Mouse (Mus musculus): Measurements from ENCODE around the gene Uggt1. TPM values are rescaled to one million over a fixed set of nuclear protein-coding genes. Genes with fewer than 3 reads are reported as not detected.

The Uggt1 gene
- polyA plus RNA-seq, 1 experiment from 2014 or later = 54.0 TPM

- no peaks in the 10 kb centered on the region for H3K27me3 ChIP-seq (ENCODE audit: insufficient read depth, poor library complexity, severe bottlenecking)
- no peak overlapping the region for H3K27ac ChIP-seq
- no peak for DNase-seq (ENCODE audit: low spot score)
- H3K4me1 ChIP-seq (replicated peaks) = no peaks in the 10 kb centered on the region
- H3K4me3 ChIP-seq = no peak overlapping the region
- H3K9me3 ChIP-seq = no peaks in the 10 kb centered on the region
- H3K36me3 ChIP-seq = peaks cover 82% of the 10 kb centered on the region
- 94% methylated on average over 4 of the region's 4 CpGs for WGBS
These were observed 30.2 kb downstream of the Uggt1 start for GRCm38 (mm10) chr1:36214324-36214723.

DNA sequence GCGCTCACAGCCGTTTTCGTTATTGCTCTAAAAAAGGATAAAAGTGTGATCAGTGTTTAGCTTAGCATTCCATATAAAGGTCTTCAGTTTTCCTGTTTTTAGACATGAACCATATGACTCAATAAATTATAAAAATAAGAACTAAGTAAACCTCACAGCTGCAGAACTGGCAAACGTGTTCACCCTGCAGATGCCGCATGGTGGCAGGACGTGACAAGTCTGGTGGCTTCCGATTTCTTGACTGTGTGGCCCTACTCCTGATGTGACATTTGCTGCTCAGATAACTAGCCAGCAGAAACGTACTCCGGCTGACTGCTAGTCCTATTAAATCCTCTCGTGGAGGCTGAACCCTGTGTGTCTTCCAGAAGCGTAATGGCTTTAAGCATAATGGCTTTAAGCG lies 42.8 kb downstream of the Uggt1 start:
- H3K4me1 ChIP-seq (replicated peaks) = no peaks in the 10 kb centered on the region
- H3K27ac ChIP-seq = no peak overlapping the region
- no peak overlapping the region for H3K4me3 ChIP-seq
- H3K36me3 ChIP-seq = peaks cover 66% of the 10 kb centered on the region
- 96% methylated on average over 12 of the region's 12 CpGs for WGBS
- DNase-seq (ENCODE audit: low spot score) = no peak
- H3K9me3 ChIP-seq = no peaks in the 10 kb centered on the region
- no peaks in the 10 kb centered on the region for H3K27me3 ChIP-seq (ENCODE audit: insufficient read depth, poor library complexity, severe bottlenecking)

GRCm38 (mm10) chr1:36194482-36194881 lies 50.0 kb downstream of the Uggt1 start:
- DNase-seq (ENCODE audit: low spot score) = no peak
- Histone ChIP-seq H3K27ac (no peak overlapping the region), H3K9me3 (no peaks in the 10 kb centered on the region), H3K36me3 (peaks cover 99% of the 10 kb centered on the region), H3K27me3 (ENCODE audit: insufficient read depth, poor library complexity, severe bottlenecking) (no peaks in the 10 kb centered on the region), H3K4me3 (no peak overlapping the region), H3K4me1 (replicated peaks) (no peaks in the 10 kb centered on the region)
- 97% methylated on average over 3 of the region's 3 CpGs for WGBS

DNA sequence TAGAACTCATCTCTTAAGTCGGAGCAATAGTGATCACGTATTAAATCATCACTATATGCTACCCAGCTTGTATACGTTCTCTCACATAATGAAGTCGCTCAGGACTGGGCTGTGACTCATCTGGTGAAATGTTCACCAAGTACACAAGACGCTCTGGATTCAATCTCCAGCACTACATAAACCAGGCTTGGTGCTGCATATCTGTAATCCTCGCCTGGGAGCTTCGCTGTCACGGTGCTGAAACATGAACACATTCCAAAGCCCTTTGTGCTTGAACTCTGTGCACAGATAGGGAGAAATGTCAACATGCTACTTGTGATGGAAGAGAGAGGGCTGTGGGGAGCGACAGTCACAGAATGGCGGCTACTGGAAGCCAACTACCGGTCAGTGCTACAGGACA lies 52.6 kb downstream of the Uggt1 start:
- peaks cover 99% of the 10 kb centered on the region for H3K36me3 ChIP-seq
- WGBS = 95% methylated on average over 11 of the region's 11 CpGs
- no peak overlapping the region for H3K27ac ChIP-seq
- no peak overlapping the region for H3K4me3 ChIP-seq
- DNase-seq (ENCODE audit: low spot score) = no peak
- H3K27me3 ChIP-seq (ENCODE audit: insufficient read depth, poor library complexity, severe bottlenecking) = no peaks in the 10 kb centered on the region
- no peaks in the 10 kb centered on the region for H3K9me3 ChIP-seq
- no peaks in the 10 kb centered on the region for H3K4me1 ChIP-seq (replicated peaks)

DNA sequence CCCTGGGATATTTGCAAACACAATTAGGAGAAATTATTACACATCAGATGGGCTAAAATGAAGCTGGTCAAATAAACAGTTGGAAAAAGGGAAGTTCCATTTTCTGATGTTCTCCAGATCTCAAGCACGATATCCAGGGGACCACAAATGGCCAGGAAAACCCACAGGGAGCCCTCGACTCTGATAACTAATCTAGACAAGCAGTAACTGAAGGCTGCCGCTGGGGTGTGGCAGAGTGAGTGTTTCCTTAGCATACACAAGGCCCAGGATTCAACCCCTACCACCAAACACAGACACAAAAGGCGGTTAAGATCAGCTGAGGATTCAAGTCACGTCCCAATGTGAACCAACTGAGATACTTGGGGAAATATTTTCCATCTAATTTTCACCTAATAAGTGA lies 64.5 kb downstream of the Uggt1 start:
- Histone ChIP-seq H3K36me3 (peaks cover 97% of the 10 kb centered on the region), H3K4me1 (replicated peaks) (no peaks in the 10 kb centered on the region), H3K9me3 (no peaks in the 10 kb centered on the region), H3K4me3 (no peak overlapping the region), H3K27ac (no peak overlapping the region), H3K27me3 (ENCODE audit: insufficient read depth, poor library complexity, severe bottlenecking) (no peaks in the 10 kb centered on the region)
- WGBS = 87% methylated on average over 5 of the region's 5 CpGs
- DNase-seq (ENCODE audit: low spot score) = no peak

DNA sequence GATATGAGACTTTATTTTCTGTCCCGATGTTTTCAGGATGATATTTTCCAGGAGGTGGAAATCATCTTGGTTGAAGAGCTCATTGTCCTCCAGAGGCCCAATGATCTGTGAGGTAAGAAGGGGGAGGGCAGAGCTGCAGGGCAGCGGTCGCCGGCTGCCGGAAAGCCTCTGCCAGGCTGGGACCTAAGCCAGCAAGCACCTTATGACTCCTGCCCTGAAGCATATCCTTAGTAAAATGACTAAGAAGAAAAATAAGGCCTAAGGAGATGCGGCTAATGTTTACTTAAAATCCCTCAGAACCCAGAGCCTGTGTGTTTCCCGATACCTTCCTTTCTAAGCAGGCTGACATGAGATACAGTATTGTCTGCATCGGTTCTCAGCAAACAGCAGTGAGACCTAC lies 71.1 kb downstream of the Uggt1 start:
- H3K27me3 ChIP-seq (ENCODE audit: insufficient read depth, poor library complexity, severe bottlenecking) = no peaks in the 10 kb centered on the region
- H3K36me3 ChIP-seq = peaks cover 96% of the 10 kb centered on the region
- H3K4me1 ChIP-seq (replicated peaks) = no peaks in the 10 kb centered on the region
- 95% methylated on average over 8 of the region's 8 CpGs for WGBS
- H3K27ac ChIP-seq = no peak overlapping the region
- H3K9me3 ChIP-seq = no peaks in the 10 kb centered on the region
- DNase-seq (ENCODE audit: low spot score) = no peak
- no peak overlapping the region for H3K4me3 ChIP-seq

GRCm38 (mm10) chr1:36172941-36173340 lies 71.6 kb downstream of the Uggt1 start:
- H3K9me3 ChIP-seq = no peaks in the 10 kb centered on the region
- WGBS = 94% methylated on average over 6 of the region's 6 CpGs
- no peaks in the 10 kb centered on the region for H3K4me1 ChIP-seq (replicated peaks)
- no peak overlapping the region for H3K27ac ChIP-seq
- no peaks in the 10 kb centered on the region for H3K27me3 ChIP-seq (ENCODE audit: insufficient read depth, poor library complexity, severe bottlenecking)
- no peak overlapping the region for H3K4me3 ChIP-seq
- no peak for DNase-seq (ENCODE audit: low spot score)
- H3K36me3 ChIP-seq = peaks cover 96% of the 10 kb centered on the region

GRCm38 (mm10) chr1:36162687-36163086 lies 81.8 kb downstream of the Uggt1 start:
- Histone ChIP-seq H3K27me3 (ENCODE audit: insufficient read depth, poor library complexity, severe bottlenecking) (no peaks in the 10 kb centered on the region), H3K4me3 (no peak overlapping the region), H3K4me1 (replicated peaks) (no peaks in the 10 kb centered on the region), H3K27ac (no peak overlapping the region), H3K9me3 (no peaks in the 10 kb centered on the region), H3K36me3 (peaks cover 96% of the 10 kb centered on the region)
- no peak for DNase-seq (ENCODE audit: low spot score)
- WGBS = 87% methylated on average over 8 of the region's 8 CpGs

GRCm38 (mm10) chr1:36161208-36161607 lies 83.3 kb downstream of the Uggt1 start:
- Histone ChIP-seq H3K36me3 (peaks cover 99% of the 10 kb centered on the region), H3K4me3 (no peak overlapping the region), H3K9me3 (no peaks in the 10 kb centered on the region), H3K4me1 (replicated peaks) (no peaks in the 10 kb centered on the region), H3K27me3 (ENCODE audit: insufficient read depth, poor library complexity, severe bottlenecking) (no peaks in the 10 kb centered on the region), H3K27ac (no peak overlapping the region)
- no peak for DNase-seq (ENCODE audit: low spot score)
- WGBS = 92% methylated on average over 9 of the region's 9 CpGs

- no peaks in the 10 kb centered on the region for H3K4me1 ChIP-seq (replicated peaks)
- peaks cover 100% of the 10 kb centered on the region for H3K36me3 ChIP-seq
- no peak overlapping the region for H3K27ac ChIP-seq
- DNase-seq (ENCODE audit: low spot score) = no peak
- H3K27me3 ChIP-seq (ENCODE audit: insufficient read depth, poor library complexity, severe bottlenecking) = no peaks in the 10 kb centered on the region
- WGBS = 90% methylated on average over 8 of the region's 8 CpGs
- H3K4me3 ChIP-seq = no peak overlapping the region
- no peaks in the 10 kb centered on the region for H3K9me3 ChIP-seq
These were observed 84.3 kb downstream of the Uggt1 start for GRCm38 (mm10) chr1:36160246-36160645.

DNA sequence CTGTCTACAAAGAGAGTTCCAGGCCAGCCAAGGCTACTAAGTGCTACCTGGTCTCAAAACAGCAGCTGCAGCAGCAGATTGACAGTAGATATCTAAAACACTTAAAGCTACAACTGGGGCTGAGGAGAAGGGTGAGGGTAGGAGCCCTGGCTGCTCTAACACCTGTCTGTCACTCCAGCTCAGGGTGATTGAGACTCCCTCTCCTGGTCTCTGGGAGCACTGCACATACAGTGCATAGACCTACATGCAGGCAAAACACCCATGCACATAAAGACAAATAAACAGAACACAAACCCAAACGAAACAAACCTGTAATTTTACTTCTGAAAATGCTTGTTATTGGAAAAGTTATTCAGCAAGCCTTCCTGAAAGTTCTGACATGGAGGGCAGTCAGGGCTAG lies 95.1 kb downstream of the Uggt1 start:
- Histone ChIP-seq H3K4me3 (no peak overlapping the region), H3K9me3 (no peaks in the 10 kb centered on the region), H3K27me3 (ENCODE audit: insufficient read depth, poor library complexity, severe bottlenecking) (no peaks in the 10 kb centered on the region), H3K27ac (no peak overlapping the region), H3K4me1 (replicated peaks) (no peaks in the 10 kb centered on the region), H3K36me3 (peaks cover 100% of the 10 kb centered on the region)
- 83% methylated on average over 1 of the region's 1 CpGs for WGBS
- DNase-seq (ENCODE audit: low spot score) = peak; percentile 22

DNA sequence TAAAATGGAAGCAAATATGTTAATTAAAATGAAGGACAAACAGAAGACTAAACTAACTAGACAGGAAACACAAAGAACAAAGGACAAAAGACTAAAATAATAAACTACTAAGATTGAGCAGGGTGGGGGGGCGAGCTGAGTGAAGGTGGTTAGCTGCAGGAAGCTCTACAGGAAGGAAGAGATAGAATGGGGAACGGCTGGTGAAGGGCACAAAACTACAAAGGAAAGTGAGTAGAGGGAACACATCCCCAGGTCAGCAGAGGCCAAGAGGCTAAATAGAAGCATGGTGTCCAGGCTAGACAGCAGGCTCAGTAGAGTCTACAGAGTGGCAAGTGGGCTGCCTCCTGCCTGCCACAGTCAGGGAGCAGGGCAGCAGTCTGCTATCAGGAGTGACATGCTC lies 95.7 kb downstream of the Uggt1 start:
- Histone ChIP-seq H3K4me3 (no peak overlapping the region), H3K9me3 (no peaks in the 10 kb centered on the region), H3K36me3 (peaks cover 100% of the 10 kb centered on the region), H3K27me3 (ENCODE audit: insufficient read depth, poor library complexity, severe bottlenecking) (no peaks in the 10 kb centered on the region), H3K27ac (no peak overlapping the region), H3K4me1 (replicated peaks) (no peaks in the 10 kb centered on the region)
- WGBS = 71% methylated on average over 2 of the region's 2 CpGs
- no peak for DNase-seq (ENCODE audit: low spot score)

DNA sequence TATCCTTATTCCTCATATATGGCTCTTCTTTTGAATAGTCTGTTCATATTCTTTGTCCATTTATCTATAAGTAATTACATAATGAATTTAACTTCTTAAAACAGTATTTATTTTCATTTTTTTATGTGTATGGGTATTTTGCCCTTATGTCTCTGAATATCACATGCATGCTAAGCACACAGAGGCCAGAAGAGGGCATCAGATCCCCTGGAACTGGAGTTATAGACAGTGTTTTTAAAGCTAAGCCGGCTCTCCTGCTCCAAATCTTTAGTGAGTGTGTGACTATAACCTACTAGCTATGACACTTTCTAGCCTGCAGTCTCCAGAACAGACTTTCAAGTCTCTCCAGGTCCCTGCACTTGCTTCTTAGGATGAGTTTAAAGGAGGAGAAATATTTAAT lies 99.5 kb downstream of the Uggt1 start:
- DNase-seq (ENCODE audit: low spot score) = no peak
- Histone ChIP-seq H3K9me3 (no peaks in the 10 kb centered on the region), H3K36me3 (peaks cover 100% of the 10 kb centered on the region), H3K4me1 (replicated peaks) (no peaks in the 10 kb centered on the region), H3K4me3 (no peak overlapping the region), H3K27ac (no peak overlapping the region), H3K27me3 (ENCODE audit: insufficient read depth, poor library complexity, severe bottlenecking) (no peaks in the 10 kb centered on the region)
- 46% methylated on average over 1 of the region's 1 CpGs for WGBS

DNA sequence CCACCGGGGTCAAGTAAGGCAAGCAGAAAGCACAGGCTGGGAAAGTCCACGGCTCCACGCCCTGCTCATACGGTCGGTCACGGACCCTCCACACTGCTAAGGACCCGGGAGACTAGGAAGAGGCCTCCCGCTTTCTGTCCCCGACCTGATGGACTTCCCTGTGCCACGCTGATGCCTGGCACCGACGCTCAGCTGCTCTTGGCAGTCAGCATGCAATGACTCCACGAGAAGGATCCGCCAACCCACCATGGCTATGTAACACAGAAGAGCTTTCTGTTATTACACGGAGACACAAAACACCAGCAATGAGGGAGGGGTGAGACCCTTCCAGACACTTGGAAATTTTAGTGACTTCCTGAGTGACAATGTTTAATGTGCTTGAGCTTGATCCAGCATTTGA lies 104.2 kb downstream of the Uggt1 start:
- no peak for DNase-seq (ENCODE audit: low spot score)
- Histone ChIP-seq H3K4me3 (no peak overlapping the region), H3K36me3 (peaks cover 53% of the 10 kb centered on the region), H3K27me3 (ENCODE audit: insufficient read depth, poor library complexity, severe bottlenecking) (no peaks in the 10 kb centered on the region), H3K9me3 (no peaks in the 10 kb centered on the region), H3K4me1 (replicated peaks) (no peaks in the 10 kb centered on the region), H3K27ac (no peak overlapping the region)
- WGBS = 97% methylated on average over 15 of the region's 15 CpGs
